Mouse (Mus musculus) embryonic facial prominence, embryonic 12.5 days (tissue): ENCODE measurements around the gene Mettl7a3. TPM values are rescaled to one million over a fixed set of nuclear protein-coding genes. Genes with fewer than 3 reads are reported as not detected.
"Not testable (repeated sequence)": the region's sequence is repeated elsewhere in the genome, so short reads cannot be mapped to it uniquely, and the experiment has no call there.

Source experiments
- ATAC-seq: fragments of 200-750 bp; cut with Nextera tagmentation; 2 replicates; pipeline ENCODE4 v1.8.0; 2017; ENCODE audit not compliant: insufficient number of reproducible peaks, insufficient read depth, low FRiP score, low TSS enrichment
- H3K27ac ChIP-seq: fragments of 300-500 bp; sonication (generic); 2 replicates; pipeline ENCODE4 v1.5.1; 2016; ENCODE audit warnings: mild to moderate bottlenecking
- H3K27me3 ChIP-seq: fragments of 300-500 bp; sonication (generic); 2 replicates; pipeline ENCODE4 v1.6.1; 2016; ENCODE audit warnings: mild to moderate bottlenecking, moderate library complexity
- H3K36me3 ChIP-seq: fragments of 300-500 bp; sonication (generic); 2 replicates; pipeline ENCODE4 v1.6.1; 2016; ENCODE audit warnings: mild to moderate bottlenecking
- H3K4me1 ChIP-seq: fragments of 300-500 bp; sonication (generic); 2 replicates; pipeline ENCODE4 v1.6.1; 2016
- H3K4me2 ChIP-seq: fragments of 300-500 bp; sonication (generic); replicated peaks from 2 replicates; pipeline ENCODE4 v1.6.1; 2016; ENCODE audit warnings: mild to moderate bottlenecking, moderate library complexity
- H3K4me3 ChIP-seq: fragments of 300-500 bp; sonication (generic); 2 replicates; pipeline ENCODE4 v1.5.1; 2016; ENCODE audit warnings: mild to moderate bottlenecking
- H3K9ac ChIP-seq: fragments of 300-500 bp; sonication (generic); 2 replicates; pipeline ENCODE4 v1.6.1; 2016; ENCODE audit warnings: mild to moderate bottlenecking, moderate library complexity
- H3K9me3 ChIP-seq: fragments of 300-500 bp; sonication (generic); 2 replicates; pipeline ENCODE4 v1.6.1; 2016; ENCODE audit warnings: mild to moderate bottlenecking, moderate library complexity
- WGBS: fragments of 180-500 bp; shearing (Covaris S2); methylation state at CpG from one replicate; pipeline ENCODE4 v1.1.7; 2016; 5-methylcytosine and 5-hydroxymethylcytosine counted together
- polyA plus RNA-seq: library from polyadenylated mRNA; unstranded; fragments of >200 nt; fragmentation: Nextera tagmentation; extraction: Ambion mirVana; gene quantifications from 2 replicates; pipeline ENCODE4 v1.2.1, GENCODE M21; 2016

Gene Mettl7a3
- polyA plus RNA-seq, 1 experiment from 2014 or later, result 0.28 TPM

GRCm38 (mm10) chr15:100364242-100364641 is 29.5 kb downstream of the Mettl7a3 start, which contains the start of gene Higd1c:
Gene Higd1c (plus strand): TSS chr15:100364542.
- Histone ChIP-seq H3K27me3 (no peaks in the 10 kb centered on the region), H3K4me3 (no peak within 1 kb of the TSS), H3K27ac (no peak within 1 kb of the TSS), H3K4me1 (0 out of 2 replicates have a peak, but pooled peaks cover 3% of the 10 kb centered on the region), H3K4me2 (no peak within 1 kb of the TSS), H3K36me3 (no peaks in the 10 kb centered on the region), H3K9ac (no peak within 1 kb of the TSS), H3K9me3 (no peaks in the 10 kb centered on the region)
- no peak for ATAC-seq
- 70% methylated on average over 7 of the region's 7 CpGs for WGBS

GRCm38 (mm10) chr15:100365967-100366366 is 31.2 kb downstream of the Mettl7a3 start:
- not testable (repeated sequence) for H3K4me3 ChIP-seq, H3K4me2 ChIP-seq, H3K9ac ChIP-seq, H3K4me1 ChIP-seq, H3K36me3 ChIP-seq, H3K27me3 ChIP-seq, H3K9me3 ChIP-seq, ATAC-seq, H3K27ac ChIP-seq
- 27% methylated on average over 9 of the region's 9 CpGs for WGBS

- no peaks in the 10 kb centered on the region for H3K9me3 ChIP-seq
- no peak overlapping the region for H3K27ac ChIP-seq
- H3K4me3 ChIP-seq, result no peak overlapping the region
- no peaks in the 10 kb centered on the region for H3K36me3 ChIP-seq
- H3K4me1 ChIP-seq, result 0 out of 2 replicates have a peak, but pooled peaks cover 3% of the 10 kb centered on the region
- WGBS, result 80% methylated on average over 7 of the region's 7 CpGs
- no peak for ATAC-seq
- no peaks in the 10 kb centered on the region for H3K27me3 ChIP-seq
- H3K9ac ChIP-seq, result no peak overlapping the region
- no peak overlapping the region for H3K4me2 ChIP-seq
These were observed 32.4 kb downstream of the Mettl7a3 start for GRCm38 (mm10) chr15:100367119-100367518.

GRCm38 (mm10) chr15:100375066-100375465 is 40.3 kb downstream of the Mettl7a3 start:
- Histone ChIP-seq H3K4me1 (no peaks in the 10 kb centered on the region), H3K4me3 (no peak overlapping the region), H3K36me3 (no peaks in the 10 kb centered on the region), H3K27ac (no peak overlapping the region), H3K9ac (no peak overlapping the region), H3K9me3 (0 out of 2 replicates have a peak, but pooled peaks cover 3% of the 10 kb centered on the region), H3K27me3 (no peaks in the 10 kb centered on the region), H3K4me2 (no peak overlapping the region)
- ATAC-seq, result no peak
- 30% methylated on average over 5 of the region's 5 CpGs for WGBS

- H3K4me1 ChIP-seq, H3K9me3 ChIP-seq, H3K4me3 ChIP-seq, ATAC-seq, H3K9ac ChIP-seq, H3K36me3 ChIP-seq, H3K27me3 ChIP-seq, H3K27ac ChIP-seq, H3K4me2 ChIP-seq: not testable (repeated sequence)
- 32% methylated on average over 4 of the region's 9 CpGs for WGBS
These were observed 43.2 kb downstream of the Mettl7a3 start for GRCm38 (mm10) chr15:100377847-100378505.

GRCm38 (mm10) chr15:100379658-100380057 is 44.9 kb downstream of the Mettl7a3 start:
- H3K4me3 ChIP-seq, result no peak overlapping the region
- H3K9me3 ChIP-seq, result no peaks in the 10 kb centered on the region
- no peak overlapping the region for H3K27ac ChIP-seq
- 83% methylated on average over 8 of the region's 8 CpGs for WGBS
- no peaks in the 10 kb centered on the region for H3K27me3 ChIP-seq
- no peak overlapping the region for H3K9ac ChIP-seq
- ATAC-seq, result no peak
- no peaks in the 10 kb centered on the region for H3K36me3 ChIP-seq
- no peaks in the 10 kb centered on the region for H3K4me1 ChIP-seq
- H3K4me2 ChIP-seq, result no peak overlapping the region

GRCm38 (mm10) chr15:100380104-100380503 is 45.4 kb downstream of the Mettl7a3 start:
- no peaks in the 10 kb centered on the region for H3K9me3 ChIP-seq
- WGBS, result 64% methylated on average over 2 of the region's 2 CpGs
- no peak overlapping the region for H3K4me3 ChIP-seq
- H3K4me2 ChIP-seq, result no peak overlapping the region
- no peak overlapping the region for H3K9ac ChIP-seq
- no peaks in the 10 kb centered on the region for H3K27me3 ChIP-seq
- H3K4me1 ChIP-seq, result no peaks in the 10 kb centered on the region
- H3K36me3 ChIP-seq, result no peaks in the 10 kb centered on the region
- no peak for ATAC-seq
- H3K27ac ChIP-seq, result no peak overlapping the region

- no peaks in the 10 kb centered on the region for H3K9me3 ChIP-seq
- no peak for ATAC-seq
- 86% methylated on average over 9 of the region's 9 CpGs for WGBS
These were observed 51.0 kb downstream of the Mettl7a3 start for GRCm38 (mm10) chr15:100385705-100386104.

GRCm38 (mm10) chr15:100387544-100388223 is 53.0 kb downstream of the Mettl7a3 start:
- 90% methylated on average over 17 of the region's 17 CpGs for WGBS
- H3K9me3 ChIP-seq, result no peaks in the 10 kb centered on the region
- no peak overlapping the region for H3K4me3 ChIP-seq
- peaks cover 11% of the 10 kb centered on the region for H3K4me1 ChIP-seq
- no peaks in the 10 kb centered on the region for H3K27me3 ChIP-seq
- H3K4me2 ChIP-seq, result no peak overlapping the region
- no peak overlapping the region for H3K9ac ChIP-seq
- no peak overlapping the region for H3K27ac ChIP-seq
- H3K36me3 ChIP-seq, result no peaks in the 10 kb centered on the region; the same call in 1 of the 2 replicates
- no peak for ATAC-seq

More at GRCm38 (mm10) chr15:100385705-100386104, 51.0 kb downstream of the Mettl7a3 start:
- no peak overlapping the region for H3K27ac ChIP-seq
- H3K36me3 ChIP-seq, result no peaks in the 10 kb centered on the region
- H3K4me2 ChIP-seq, result no peak overlapping the region
- H3K4me1 ChIP-seq, result peaks cover 11% of the 10 kb centered on the region
- no peak overlapping the region for H3K9ac ChIP-seq
- H3K27me3 ChIP-seq, result no peaks in the 10 kb centered on the region
- no peak overlapping the region for H3K4me3 ChIP-seq

GRCm38 (mm10) chr15:100388224-100388835 is 53.6 kb downstream of the Mettl7a3 start:
- 87% methylated on average over 16 of the region's 16 CpGs for WGBS
- H3K9ac ChIP-seq, result no peak overlapping the region
- no peak for ATAC-seq

GRCm38 (mm10) chr15:100388886-100389285 is 54.2 kb downstream of the Mettl7a3 start:
- no peak overlapping the region for H3K9ac ChIP-seq
- H3K9me3 ChIP-seq, result no peaks in the 10 kb centered on the region
- no peaks in the 10 kb centered on the region for H3K27me3 ChIP-seq
- no peak overlapping the region for H3K4me2 ChIP-seq
- H3K4me3 ChIP-seq, result no peak overlapping the region
- peaks cover 10% of the 10 kb centered on the region for H3K36me3 ChIP-seq
- ATAC-seq, result no peak
- H3K4me1 ChIP-seq, result peaks cover 11% of the 10 kb centered on the region
- no peak overlapping the region for H3K27ac ChIP-seq
- 60% methylated on average over 9 of the region's 9 CpGs for WGBS

More at GRCm38 (mm10) chr15:100388224-100388835, 53.6 kb downstream of the Mettl7a3 start:
- H3K27me3 ChIP-seq, result no peaks in the 10 kb centered on the region
- H3K4me3 ChIP-seq, result no peak overlapping the region
- peaks cover 5% of the 10 kb centered on the region for H3K36me3 ChIP-seq
- H3K4me1 ChIP-seq, result peaks cover 11% of the 10 kb centered on the region
- H3K9me3 ChIP-seq, result no peaks in the 10 kb centered on the region
- no peak overlapping the region for H3K4me2 ChIP-seq
- H3K27ac ChIP-seq, result no peak overlapping the region
